Mouse (Mus musculus) kidney, adult 8-10 months (tissue): ENCODE results near the gene Nr1h4.

Experiments used
- DNase-seq, 2 experiments: peaks; one replicate each; pipeline ENCODE4 v3.0.0; 2022

Nr1h4 gene

DNA sequence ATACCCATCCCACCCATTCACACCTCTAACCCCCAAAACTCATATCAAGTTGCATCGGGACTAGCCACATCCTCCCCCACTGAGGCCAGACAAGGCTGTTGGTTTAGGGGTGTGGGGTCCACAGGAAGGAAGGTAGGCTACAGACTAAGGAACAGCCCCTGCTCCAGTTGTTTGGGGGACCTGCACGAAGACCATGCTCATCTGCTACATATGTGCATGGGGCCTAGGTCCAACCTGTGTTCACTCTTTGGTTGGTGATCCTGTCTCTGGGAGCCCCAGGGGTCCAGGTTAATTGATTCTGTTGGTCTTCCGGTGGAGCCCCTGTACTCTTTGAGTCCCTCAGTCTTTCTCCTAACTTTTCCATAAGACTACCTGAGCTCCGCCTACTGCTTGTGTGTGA, 13.0 kb downstream of the Nr1h4 start:
- no peak for DNase-seq

DNA sequence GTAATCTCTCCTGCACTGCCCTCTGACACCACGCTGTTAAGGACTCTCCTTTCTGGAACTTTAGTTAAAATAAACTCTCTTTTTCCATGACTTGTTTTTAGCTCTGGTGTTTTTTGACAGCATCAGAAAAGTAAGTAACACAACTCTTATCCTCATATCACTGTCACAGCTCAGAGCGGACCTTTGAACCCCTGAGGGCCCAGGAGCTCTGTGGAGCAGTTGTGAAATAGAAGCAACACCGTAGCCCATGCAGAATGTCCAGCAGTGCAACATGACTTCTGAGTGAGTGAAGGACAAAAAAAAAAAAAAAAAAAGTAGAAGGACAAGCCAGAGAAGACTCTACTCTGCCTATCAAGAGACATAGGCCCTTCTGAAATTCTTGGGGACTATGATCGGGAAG, 14.2 kb downstream of the Nr1h4 start:
- no peak for DNase-seq

DNA sequence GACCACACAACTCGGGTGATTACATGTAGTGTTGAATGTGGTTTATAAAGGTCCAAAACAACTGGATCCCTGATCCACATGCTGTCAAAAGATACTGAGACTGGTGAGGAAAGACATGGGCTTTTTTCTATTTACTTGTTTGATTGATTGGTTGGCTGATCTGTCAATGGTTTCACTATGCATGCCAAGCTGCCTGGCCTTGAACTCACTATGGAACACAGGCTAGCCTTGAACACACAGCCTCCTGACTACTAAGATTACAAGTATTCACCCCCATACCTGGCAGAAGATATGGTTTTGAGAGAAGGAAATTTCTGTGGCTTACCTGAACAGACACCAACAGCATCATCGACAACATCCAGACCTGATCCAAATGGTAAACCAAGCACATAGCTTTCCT, 15.0 kb downstream of the Nr1h4 start:
- DNase-seq, result no peak

DNA sequence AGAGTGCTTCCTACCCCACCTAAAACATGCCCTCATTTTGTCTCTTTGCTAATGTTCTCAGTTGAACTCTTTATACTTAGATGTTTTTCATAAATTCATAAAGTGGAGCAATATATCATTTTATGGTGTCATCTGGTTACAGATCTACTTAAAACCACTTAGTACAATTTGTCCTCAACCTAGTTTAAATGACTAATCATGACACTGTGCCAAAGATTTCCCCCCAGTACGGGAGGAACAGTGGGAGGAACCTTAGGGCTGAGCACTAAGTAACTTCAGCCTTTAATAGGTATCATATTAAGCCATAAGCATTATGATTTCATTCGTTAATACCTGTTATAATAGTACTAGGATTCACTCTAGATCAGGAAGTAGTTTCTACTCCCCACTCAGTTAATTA, 17.6 kb downstream of the Nr1h4 start:
- no peak for DNase-seq

DNA sequence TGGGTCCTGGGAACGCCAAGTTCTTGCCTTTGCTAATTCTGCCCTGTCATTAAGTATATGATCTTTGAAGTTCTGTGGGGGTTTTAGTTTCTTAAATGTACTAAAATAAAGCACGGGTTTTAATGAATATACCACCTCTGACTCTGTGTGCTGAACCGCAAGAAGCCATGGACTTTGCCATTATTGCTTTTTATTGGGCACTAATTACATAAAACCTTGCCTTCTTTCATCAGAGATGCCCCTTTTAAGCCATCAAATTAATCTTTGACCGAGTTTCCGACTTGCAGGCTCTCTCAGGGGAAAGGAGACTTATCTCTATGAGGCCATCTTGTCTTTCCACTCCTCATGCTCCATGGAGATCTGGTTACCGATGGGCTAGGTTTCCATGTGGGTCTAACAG, 20.8 kb downstream of the Nr1h4 start:
- no peak for DNase-seq

DNA sequence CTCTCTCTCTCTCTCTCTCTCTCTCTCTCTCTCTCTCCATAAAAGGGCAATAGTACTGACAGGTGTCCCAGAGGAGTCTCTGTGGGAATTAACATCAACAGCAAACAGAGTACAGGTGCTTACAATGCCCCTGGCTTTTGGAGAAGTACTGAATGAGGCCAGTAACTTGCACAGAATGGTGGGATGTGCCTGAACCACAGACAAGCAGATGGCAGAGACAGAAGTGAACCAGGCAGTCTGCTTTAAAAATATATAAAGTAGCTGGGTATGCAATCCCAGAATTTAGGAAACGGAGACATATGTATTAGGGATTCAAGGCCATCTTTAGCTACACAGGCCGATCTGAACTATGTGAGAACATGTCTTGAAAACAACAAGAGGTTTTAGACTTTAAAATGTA, 22.8 kb downstream of the Nr1h4 start:
- DNase-seq, result no peak

DNA sequence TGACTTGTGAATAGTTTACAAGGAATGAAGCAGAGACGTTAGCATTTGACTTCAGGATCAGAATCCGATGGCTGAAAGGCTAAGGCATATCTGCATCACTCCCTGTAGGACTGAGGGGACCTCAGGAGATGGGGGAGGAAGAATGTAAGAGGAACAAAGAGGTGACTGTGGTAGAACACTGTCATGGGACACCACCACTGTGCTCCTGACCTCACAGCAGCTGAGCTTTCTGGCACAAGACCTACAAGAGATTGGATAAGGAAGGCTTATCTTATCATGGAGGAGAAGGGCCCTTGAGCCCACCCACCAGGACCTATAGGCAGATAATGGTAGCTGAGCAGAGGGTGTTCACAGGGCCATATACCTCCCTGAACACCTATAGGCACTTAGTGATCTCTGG, 24.8 kb downstream of the Nr1h4 start:
- no peak for DNase-seq

DNA sequence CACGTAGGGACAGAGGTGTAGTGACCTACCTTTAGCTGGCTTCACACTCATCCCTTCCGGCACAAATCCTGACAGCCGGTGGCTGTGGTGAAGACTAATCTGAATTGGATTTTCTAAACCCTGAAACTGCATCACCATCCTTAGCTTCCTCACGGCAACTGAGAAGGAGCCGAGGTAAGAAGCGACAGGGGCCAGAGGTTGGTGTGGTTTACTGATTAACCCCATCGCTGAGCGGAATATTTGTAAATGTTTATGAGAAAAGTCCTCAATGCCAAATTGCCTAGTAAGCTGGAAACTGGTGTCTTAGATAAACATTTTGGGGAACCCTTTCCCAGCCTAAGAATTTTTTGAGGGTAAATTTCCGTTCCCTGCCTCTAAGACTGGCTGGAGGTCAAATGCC, 26.9 kb downstream of the Nr1h4 start:
- DNase-seq, result peak; percentile 78 to 83

DNA sequence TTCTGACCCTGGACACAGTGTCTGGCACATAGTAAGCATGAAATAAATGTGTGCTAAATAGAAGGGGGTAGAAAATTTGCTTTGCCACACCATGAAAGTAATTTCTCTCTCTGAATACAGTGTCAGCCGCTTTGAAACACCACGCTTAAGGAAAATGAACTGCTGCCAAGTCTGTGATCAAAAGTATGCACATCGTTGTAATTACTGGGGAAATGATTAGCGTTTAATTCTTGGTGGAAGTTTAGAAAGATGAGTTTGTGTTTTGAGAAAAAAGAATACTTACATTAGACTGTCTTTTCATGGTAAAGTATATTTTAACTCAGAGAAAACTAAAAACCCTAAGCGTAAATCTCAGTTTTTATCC, 27.8 kb downstream of the Nr1h4 start:
- DNase-seq, result no peak

DNA sequence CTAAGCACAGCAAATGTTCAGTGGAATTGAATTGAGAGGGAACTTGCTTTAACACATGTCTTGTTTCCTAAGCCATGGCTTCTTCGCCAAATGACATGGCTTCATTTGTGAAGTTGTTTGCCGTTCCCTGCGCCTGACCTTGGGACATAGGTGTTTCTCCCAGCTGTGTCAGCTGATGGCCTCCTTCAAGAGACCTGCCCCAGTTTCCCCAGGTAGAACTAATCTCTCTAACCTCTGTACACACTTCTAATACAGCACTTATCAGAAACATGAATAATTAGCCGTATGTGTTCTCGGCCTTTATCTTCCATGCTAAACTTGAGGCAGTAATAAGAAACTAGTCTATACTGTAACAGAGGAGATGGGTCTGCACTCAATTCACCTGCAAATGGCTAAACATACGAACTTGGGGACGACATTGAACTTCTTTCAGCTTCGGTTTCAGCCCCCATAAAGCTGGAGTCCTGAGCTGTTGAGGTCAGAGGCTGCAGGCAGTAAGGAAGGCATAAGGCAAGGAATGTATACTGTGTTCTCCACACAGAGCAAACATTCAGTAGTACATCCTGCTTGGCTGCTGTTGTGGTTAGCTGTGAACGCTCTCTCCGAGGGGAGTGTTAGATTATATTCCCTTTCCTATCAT, 28.3 kb downstream of the Nr1h4 start:
- DNase-seq, result peak in 1 of 2 experiments; percentile 36

DNA sequence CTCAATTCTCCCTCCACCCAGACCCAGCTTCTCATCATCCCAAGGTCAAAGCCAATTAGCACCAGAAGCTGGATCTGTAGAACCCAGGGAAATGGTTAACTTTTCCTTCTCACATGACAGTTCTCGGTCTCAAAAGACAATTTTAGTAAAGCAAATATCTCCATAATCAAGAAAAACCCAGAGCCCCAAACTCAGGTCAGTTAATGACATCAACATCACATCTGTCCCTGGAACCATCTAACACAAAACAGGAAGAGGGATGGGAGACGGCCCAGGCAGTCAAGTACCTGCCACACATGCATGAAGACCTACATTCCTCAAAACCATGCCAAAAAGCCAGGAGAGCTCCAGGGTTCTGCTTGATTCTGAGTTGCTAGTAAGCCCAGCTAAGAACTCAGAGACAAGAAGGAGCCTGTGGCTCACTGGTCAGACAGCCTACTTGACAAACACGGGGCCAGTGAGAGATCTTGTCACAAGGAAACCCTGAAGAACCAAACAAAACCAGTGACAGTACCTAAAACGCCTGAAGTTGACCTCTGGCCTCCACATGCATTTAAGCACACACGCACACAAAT, 30.3 kb downstream of the Nr1h4 start:
- peak; percentile 45 to 46 for DNase-seq

DNA sequence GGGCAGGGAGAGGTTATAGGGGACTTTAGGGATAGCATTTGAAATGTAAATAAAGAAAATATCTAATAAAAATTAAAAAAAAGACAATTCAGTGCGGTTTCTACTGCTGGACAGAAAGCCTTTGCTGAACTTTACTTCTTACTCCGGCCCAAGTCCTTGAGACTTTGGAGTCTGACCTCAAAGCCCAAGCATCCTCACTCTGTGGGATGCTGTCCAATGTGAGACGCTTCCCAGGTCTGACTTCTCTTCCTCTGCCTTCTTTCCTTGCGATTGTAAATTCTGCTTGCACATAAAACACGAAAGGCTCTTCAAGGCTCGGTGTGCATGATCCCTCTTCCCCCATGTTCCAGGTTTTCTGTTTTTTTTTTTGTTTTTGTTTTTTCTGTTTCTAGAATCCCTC, 31.5 kb downstream of the Nr1h4 start:
- peak; percentile 46 to 54 for DNase-seq

DNA sequence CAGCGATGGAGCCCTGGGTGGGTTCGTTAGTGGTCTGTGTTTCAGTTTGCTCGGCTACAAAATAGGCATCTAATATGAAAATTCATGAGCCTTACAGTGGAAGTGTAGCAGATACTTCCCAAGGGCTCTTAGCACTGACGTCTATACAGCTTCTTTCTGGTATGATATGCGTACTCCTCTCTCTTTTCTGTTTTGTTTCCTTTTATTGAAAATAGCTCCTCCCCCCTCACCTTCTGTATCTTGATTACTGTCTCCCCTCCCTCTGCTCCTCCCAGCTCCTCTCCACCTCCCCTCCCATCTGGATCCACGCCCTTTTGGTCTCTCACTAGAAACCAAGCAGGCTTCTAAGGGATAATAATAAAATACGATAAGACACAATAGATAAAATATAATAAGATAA, 37.8 kb downstream of the Nr1h4 start:
- no peak for DNase-seq

DNA sequence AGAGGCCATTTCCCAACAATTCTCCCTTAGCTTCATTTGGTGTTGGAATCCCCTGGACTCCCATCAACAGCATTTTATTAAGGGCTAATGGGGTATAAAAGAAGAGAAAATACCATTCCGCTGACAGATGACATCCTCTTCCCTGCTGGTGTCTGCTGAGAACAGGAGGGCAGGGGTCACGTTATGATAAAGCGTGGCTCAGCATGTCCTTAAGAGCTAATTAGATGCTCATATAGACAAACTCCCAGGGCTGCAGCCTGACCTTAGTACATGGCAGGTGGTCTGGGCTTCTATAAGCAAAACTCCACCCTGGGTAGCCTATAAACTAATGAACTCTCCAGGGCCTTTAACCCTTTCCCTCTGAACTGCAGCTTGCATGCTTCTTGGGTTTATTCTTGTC, 42.1 kb downstream of the Nr1h4 start:
- no peak for DNase-seq

DNA sequence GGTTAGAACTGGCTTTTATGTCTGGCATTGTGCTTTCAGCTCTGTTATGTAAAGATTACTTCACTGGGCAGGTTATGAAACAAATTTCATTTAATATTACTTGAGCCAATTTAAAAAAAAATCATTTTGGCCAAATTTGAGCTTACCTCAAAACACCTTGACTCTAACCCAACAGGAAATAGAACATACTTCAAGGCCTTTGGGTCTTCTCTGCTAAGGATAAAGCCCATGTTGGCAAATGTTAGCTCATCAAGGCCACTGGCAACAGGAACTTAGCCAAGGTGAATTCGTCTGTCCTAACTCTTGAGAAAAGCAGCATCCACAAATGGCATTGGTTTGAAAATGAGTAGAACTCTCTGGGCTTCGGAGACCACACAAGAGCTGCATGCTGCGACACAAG, 43.1 kb downstream of the Nr1h4 start:
- no peak for DNase-seq

DNA sequence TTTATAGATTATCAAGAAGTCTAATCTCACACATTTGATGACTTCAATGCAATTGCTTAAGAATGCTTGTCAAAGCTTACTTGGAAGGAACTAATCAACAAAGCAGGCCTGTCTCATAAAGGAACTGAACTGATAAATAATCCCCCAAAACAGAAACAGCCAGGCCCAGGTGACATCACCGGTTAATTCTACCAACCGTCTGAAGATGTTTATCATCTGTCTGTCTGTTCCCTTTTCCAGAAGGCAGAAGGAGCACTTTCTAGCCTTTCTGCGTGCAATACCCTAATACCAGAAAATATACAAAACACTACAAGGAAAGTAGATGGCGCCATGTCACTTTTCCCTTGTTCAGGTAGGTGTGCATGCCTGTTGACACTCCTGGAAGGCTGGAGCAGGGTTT, 43.9 kb downstream of the Nr1h4 start:
- DNase-seq, result no peak

DNA sequence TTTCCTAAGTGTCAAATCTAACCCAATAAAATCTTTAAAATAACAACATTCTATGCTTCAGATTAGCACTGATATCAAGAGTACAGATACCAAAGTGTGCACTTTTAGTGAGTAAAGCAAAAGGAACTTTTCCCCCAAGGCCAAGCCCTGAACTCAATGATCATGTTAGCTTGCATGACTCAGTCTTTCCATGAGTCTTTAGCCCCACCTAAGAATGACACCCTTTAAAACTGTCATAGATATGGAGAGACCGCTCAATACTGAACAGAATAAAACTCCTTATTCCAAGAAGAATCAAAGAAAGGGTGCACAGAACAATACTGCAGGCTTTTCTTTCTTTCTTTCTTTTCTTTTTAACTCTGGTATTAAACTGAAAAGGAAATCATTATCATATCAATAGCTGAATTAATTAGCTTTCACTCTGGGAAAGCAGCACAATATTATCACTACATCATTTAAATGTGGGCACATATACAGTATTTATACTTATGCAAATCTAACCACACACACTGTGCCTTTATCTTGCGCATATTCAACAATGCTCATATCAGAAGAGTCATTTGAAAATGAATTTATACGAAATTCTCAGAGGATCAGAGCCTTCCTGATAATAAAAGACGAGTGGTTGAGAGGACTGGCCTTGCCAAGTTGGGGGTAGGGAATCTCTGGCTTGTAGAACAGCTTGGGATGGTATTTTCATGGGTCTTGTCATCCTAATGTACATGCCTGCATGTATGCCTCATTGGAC, 46.2 kb downstream of the Nr1h4 start:
- DNase-seq, result no peak

DNA sequence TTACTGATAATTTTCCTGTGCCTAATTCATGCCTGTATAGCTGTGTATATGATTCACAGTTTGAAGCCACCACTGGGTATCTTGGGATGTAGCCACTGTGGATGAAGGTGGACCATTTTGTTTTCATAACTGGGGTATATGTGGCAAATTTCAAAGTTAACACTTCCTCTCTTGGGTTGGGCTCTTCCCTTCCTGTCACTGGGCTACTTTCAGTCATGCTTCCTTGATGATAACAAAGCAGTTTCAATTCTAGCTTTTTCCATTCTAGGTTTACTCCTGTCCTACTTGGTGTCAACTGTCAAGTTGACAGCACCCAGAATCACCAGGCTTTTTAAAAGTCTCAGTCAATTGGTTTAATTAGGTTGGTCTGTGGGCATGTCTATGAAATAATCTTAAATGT, 48.5 kb downstream of the Nr1h4 start:
- no peak for DNase-seq

DNA sequence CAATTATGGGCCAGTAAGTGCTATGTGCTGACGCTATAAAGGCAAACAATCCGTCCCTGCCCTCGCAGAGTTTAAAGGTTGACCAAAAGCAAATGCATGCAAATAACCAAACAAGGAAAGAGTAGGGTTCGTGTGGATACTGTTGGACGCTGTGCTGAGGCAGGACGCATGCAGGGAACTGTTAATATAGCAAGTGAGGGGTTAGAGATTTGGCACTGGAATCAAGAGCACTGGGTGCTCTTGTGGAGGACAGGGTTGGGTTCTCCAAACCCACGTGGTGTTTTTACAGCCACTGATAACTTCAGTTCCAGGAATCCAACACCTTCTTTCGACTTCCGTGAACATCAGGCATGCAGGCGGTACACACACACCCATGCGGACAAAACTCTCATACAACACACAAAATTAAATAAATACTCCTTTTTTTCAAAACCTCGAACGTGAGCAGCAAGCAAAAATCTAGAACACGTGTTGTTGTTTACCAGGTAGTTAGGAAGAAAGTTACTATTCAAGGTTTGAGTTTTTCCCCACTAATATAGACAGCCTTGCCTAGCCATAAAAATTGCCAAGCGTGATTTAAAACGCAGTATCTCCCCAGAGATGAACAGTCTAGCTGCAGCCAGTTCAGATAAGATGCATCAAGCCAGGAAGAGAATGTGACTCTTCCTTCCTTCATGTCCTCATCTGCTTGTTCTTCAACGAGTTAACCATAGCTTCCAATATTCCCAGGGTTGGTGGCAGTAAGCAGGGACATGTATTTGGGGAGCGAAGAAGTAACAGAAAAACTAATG, 49.4 kb downstream of the Nr1h4 start:
- DNase-seq, result no peak

DNA sequence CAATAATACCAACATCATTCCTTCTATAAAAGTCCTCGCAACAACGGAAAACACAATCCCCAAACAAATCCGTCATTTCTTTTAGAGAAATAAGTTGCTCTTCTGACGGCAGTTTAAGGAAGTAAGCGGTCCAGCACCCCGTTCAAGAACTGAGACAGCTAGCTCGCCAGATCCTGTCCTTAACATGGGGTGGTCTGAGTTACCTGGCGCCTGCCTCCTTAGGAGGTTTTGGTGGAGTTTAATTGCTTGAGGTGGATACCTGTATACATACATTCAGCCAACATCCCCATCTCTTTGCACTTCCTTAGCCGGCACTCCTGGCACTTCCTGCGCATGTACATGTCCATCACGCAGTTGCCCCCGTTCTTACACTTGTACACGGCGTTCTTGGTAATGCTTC, 50.3 kb downstream of the Nr1h4 start:
- DNase-seq, result no peak

DNA sequence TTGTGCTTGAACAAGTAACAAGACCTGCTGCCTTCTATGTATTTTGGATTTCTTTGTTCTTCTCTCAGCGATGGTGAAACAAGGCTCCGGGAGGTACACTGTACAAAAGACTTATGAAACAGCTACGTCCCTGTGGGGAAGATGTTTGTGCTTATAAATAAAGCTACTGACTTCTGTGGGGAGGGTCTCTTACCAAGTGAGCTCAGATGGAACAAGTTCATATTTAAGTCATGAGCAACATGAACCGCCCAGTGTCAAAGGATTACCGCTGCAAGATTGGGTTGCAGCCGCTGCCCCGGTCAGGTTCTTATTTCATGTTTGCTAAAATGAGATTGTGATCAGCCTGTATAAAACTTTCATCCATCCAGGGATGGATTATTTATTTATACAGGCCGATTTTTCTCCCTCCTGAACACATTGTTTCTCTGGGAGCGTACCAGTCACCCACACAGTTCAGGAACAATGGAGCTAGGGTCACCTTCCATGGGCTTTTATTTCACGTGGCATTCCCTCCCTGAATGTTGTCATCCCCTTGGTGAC, 51.2 kb downstream of the Nr1h4 start:
- no peak for DNase-seq

DNA sequence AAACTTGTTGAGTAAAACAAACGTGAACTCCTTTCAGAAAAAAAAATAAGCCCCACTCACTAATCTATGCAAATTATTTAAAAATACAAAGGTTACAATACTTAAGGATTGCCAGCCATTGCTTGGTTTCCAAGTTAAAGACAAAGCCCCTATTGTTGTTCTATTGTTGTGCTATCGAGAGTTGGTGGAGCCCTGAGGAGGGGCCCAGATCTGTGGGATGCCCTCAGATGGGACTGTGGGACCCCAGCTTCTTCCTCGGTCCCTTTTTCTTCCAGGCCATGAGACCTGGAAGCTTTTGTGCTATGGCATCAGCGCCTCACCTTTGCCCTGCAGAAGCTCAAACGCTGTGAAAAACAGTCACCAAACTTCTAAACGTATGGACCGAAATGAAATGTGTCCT, 51.7 kb downstream of the Nr1h4 start:
- no peak for DNase-seq

DNA sequence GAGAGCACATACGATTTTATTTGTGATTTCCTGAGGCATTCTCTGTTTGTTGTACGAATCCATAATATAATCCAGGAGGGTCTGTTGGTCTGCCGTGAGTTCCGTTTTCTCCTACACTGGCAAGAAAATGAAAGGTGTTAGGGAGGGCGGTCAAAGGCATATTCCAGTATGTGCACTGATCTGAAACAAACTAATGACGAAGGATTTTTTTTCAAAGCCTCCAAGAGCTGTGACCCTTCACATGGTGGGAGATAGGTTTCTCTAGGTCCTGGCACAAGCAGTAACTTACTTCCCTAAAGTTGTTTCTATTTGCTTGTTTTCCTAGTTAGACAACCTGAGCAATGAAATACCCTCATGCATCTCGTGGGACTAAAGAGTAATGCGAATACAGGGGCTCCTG, 54.6 kb downstream of the Nr1h4 start:
- peak in 1 of 2 experiments; percentile 19 for DNase-seq
